ENCODE assay signal across 26 mouse cellular contexts in the genomic region with DNA sequence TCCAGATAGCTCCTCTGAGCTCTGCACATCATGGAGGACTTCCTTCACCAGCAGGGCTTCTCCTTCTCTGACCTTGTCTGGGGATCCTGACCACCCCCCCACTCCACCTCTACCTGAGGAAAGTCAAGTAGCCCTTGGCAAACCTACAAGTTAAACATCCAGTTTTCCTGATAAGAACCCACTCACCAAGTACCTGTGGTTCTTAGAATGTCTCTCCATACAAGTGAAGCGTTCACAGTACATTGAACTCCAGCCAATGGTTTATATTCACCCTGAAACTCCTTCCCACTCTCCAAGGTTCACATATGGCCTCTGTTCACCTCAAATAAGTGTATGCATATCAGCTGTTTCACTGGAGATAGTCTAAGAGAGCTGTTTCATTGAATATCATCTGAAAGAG.
DNase-seq lines count a peak whose midpoint lies in the region; ATAC-seq and TF ChIP-seq lines count a peak whose summit lies in the region.
"Had no signal": no experiment of that assay in that cellular context is flagged by ENCODE, and none has a peak within 500 bp of the region (broad histone marks: within the 10 kb centered on the region; RNA-seq: fewer than 3 reads in every experiment).

No protein-coding gene starts in this region.

- no peaks in the 10 kb centered on the region for H3K4me1 ChIP-seq in lung, postnatal 0 days (ENCODE audit: insufficient read depth, low read depth, low read length)
- H3K4me1 ChIP-seq in forebrain, postnatal 0 days (ENCODE audit: insufficient read depth), result no peaks in the 10 kb centered on the region
- H3K4me1 ChIP-seq: embryonic facial prominence, embryonic 10.5 days; embryonic facial prominence, embryonic 13.5 days; forebrain, embryonic 12.5 days; forebrain, embryonic 15.5 days; heart, embryonic 15.5 days; hindbrain, embryonic 15.5 days had no signal

- no peaks in the 10 kb centered on the region for H3K36me3 ChIP-seq in lung, postnatal 0 days (ENCODE audit: insufficient read depth, low read length)
- H3K36me3 ChIP-seq in forebrain, postnatal 0 days (ENCODE audit: insufficient read depth), result no peaks in the 10 kb centered on the region
- H3K36me3 ChIP-seq: embryonic facial prominence, embryonic 10.5 days; embryonic facial prominence, embryonic 13.5 days; forebrain, embryonic 12.5 days; forebrain, embryonic 15.5 days; heart, embryonic 12.5 days; heart, embryonic 15.5 days; hindbrain, embryonic 15.5 days had no signal

- peak; percentile 31 for TF ChIP-seq EP300 in lung, postnatal 0 days (IDR thresholded peaks at IDR 0.05)

- no peak overlapping the region for H3K4me3 ChIP-seq in lung, postnatal 0 days (ENCODE audit: low read depth, low read length)
- no peak overlapping the region for H3K4me3 ChIP-seq in forebrain, postnatal 0 days (ENCODE audit: low read depth, low read length)
- H3K4me3 ChIP-seq: embryonic facial prominence, embryonic 10.5 days; embryonic facial prominence, embryonic 13.5 days; erythroblast, embryonic 14.5 days; forebrain, embryonic 12.5 days; forebrain, embryonic 15.5 days; heart, embryonic 12.5 days; heart, embryonic 15.5 days; hindbrain, embryonic 15.5 days had no signal

- intact Hi-C loops in heart, postnatal 14 days (cut with DNase I), result no loop called here

- 53% methylated on average over 1 of the region's 1 CpGs for WGBS in lung, postnatal 0 days
- 87% methylated on average over 1 of the region's 1 CpGs for WGBS in forebrain, postnatal 0 days

- no peak overlapping the region for H3K9ac ChIP-seq in lung, postnatal 0 days (replicated peaks; ENCODE audit: low read depth)
- H3K9ac ChIP-seq in forebrain, postnatal 0 days, result no peak overlapping the region
- H3K9ac ChIP-seq: embryonic facial prominence, embryonic 13.5 days; forebrain, embryonic 12.5 days; forebrain, embryonic 15.5 days; heart, embryonic 12.5 days; heart, embryonic 15.5 days; hindbrain, embryonic 15.5 days had no signal

- 0 out of 2 replicates have a peak, but pooled peaks cover 5% of the 10 kb centered on the region for H3K27me3 ChIP-seq in lung, postnatal 0 days (replicated peaks; ENCODE audit: insufficient read depth, low read length)
- no peaks in the 10 kb centered on the region for H3K27me3 ChIP-seq in forebrain, postnatal 0 days (ENCODE audit: insufficient read depth, low read length)
- H3K27me3 ChIP-seq: embryonic facial prominence, embryonic 13.5 days; forebrain, embryonic 12.5 days; forebrain, embryonic 15.5 days; heart, embryonic 12.5 days; heart, embryonic 15.5 days; hindbrain, embryonic 15.5 days had no signal

- no peak for TF ChIP-seq CTCF in lung, postnatal 0 days (IDR thresholded peaks at IDR 0.05)
- TF ChIP-seq CTCF in forebrain, postnatal 0 days (IDR thresholded peaks at IDR 0.05; ENCODE audit: low read depth), result no peak

- no peak overlapping the region for H3K27ac ChIP-seq in lung, postnatal 0 days (ENCODE audit: low read length)
- no peak overlapping the region for H3K27ac ChIP-seq in forebrain, postnatal 0 days (ENCODE audit: low read depth, low read length)
- H3K27ac ChIP-seq: embryonic facial prominence, embryonic 10.5 days; embryonic facial prominence, embryonic 13.5 days; forebrain, embryonic 12.5 days; forebrain, embryonic 15.5 days; heart, embryonic 15.5 days; hindbrain, embryonic 15.5 days had no signal

- H3K4me2 ChIP-seq in lung, postnatal 0 days (replicated peaks; ENCODE audit: low read depth, low read length), result no peak overlapping the region
- H3K4me2 ChIP-seq in forebrain, postnatal 0 days (ENCODE audit: low read depth), result no peak overlapping the region
- H3K4me2 ChIP-seq: embryonic facial prominence, embryonic 13.5 days; forebrain, embryonic 12.5 days; forebrain, embryonic 15.5 days; heart, embryonic 12.5 days; heart, embryonic 15.5 days; hindbrain, embryonic 15.5 days had no signal

- ATAC-seq in lung, postnatal 0 days, result peak; percentile 81
- ATAC-seq in forebrain, postnatal 0 days, result no peak
- ATAC-seq: activated CD4-positive, CD25-positive, alpha-beta regulatory T cell, adult 4 months; forebrain, embryonic 15.5 days had no signal

- DNase-seq in heart, adult 11 months, result peak; percentile 58
- no peak for DNase-seq in heart, postnatal 14 days
- DNase-seq in lung, postnatal 0 days (ENCODE audit: low spot score), result peak; percentile 76
- peak; percentile 38 for DNase-seq in lung, postnatal 25 days (ENCODE audit: low spot score)
- no peak for DNase-seq in forebrain, postnatal 0 days
- no peak for DNase-seq in layer of hippocampus, adult 9-10 months (ENCODE audit: low spot score)
- DNase-seq: adrenal gland, adult 8-10 months; adrenal gland, postnatal 25 days; cerebellum, adult 11-12 months; cerebellum, adult 8-10 months; cerebellum, postnatal 10 days; cerebellum, postnatal 36 days; embryo, embryonic 11 days; gastrocnemius, postnatal 10 days; gastrocnemius, postnatal 36 days; heart, postnatal 10 days; heart, postnatal 4 days had no signal

- no peaks in the 10 kb centered on the region for H3K9me3 ChIP-seq in lung, postnatal 0 days (ENCODE audit: low read length)
- no peaks in the 10 kb centered on the region for H3K9me3 ChIP-seq in forebrain, postnatal 0 days (ENCODE audit: low read length)
- H3K9me3 ChIP-seq: embryonic facial prominence, embryonic 10.5 days; embryonic facial prominence, embryonic 13.5 days; forebrain, embryonic 12.5 days; forebrain, embryonic 15.5 days; heart, embryonic 12.5 days; heart, embryonic 15.5 days; hindbrain, embryonic 15.5 days had no signal

Comparison
In these comparisons a context has a peak if more than half of its experiments do, and no peak if none do; other contexts are left out.
1. DNase-seq: peak in heart, adult 11 months (single experiment), lung, postnatal 0 days (single experiment) and lung, postnatal 25 days (single experiment); none in heart, postnatal 14 days (0 of 2), forebrain, postnatal 0 days (single experiment) and layer of hippocampus, adult 9-10 months (single experiment).